Mouse (Mus musculus): ENCODE measurements around the gene Cabp1. TPM values are rescaled to one million over a fixed set of nuclear protein-coding genes. Genes with fewer than 3 reads are reported as not detected.
A peak's percentile ranks its signal among the peaks of the same experiment; 100 is the strongest.
"Not testable (repeated sequence)": the region's sequence is repeated elsewhere in the genome, so short reads cannot be mapped to it uniquely, and the experiment has no call there.

Gene Cabp1
- polyA plus RNA-seq, 1 experiment from 2014 or later = 5.0 TPM

- peak overlapping the region; percentile 87; the same call in 1 of the 2 replicates for H3K4me3 ChIP-seq (ENCODE audit: low read depth, low read length)
- no peak for ATAC-seq (ENCODE audit: low FRiP score)
- H3K9ac ChIP-seq (ENCODE audit: low read depth, low read length) = peak overlapping the region; percentile 87
- WGBS = 42% methylated on average over 5 of the region's 5 CpGs
- peak overlapping the region; percentile 26 for H3K4me2 ChIP-seq (replicated peaks; ENCODE audit: low read depth, low read length)
- no peaks in the 10 kb centered on the region for H3K36me3 ChIP-seq (ENCODE audit: control insufficient read depth, insufficient read depth, low read length)
- H3K27ac ChIP-seq (ENCODE audit: low read depth, low read length) = no peak overlapping the region
- peaks cover 14% of the 10 kb centered on the region; the same call in 1 of the 2 replicates for H3K4me1 ChIP-seq (replicated peaks; ENCODE audit: control insufficient read depth, insufficient read depth, low read length)
- H3K27me3 ChIP-seq (ENCODE audit: control insufficient read depth, insufficient read depth, low read length) = no peaks in the 10 kb centered on the region
- no peak for DNase-seq (ENCODE audit: low spot score)
- no peaks in the 10 kb centered on the region for H3K9me3 ChIP-seq (ENCODE audit: control insufficient read depth, low read length)
These were observed 38.4 kb downstream of the Cabp1 start for GRCm38 (mm10) chr5:115155831-115156230.

GRCm38 (mm10) chr5:115155156-115155631, 39.0 kb downstream of the Cabp1 start:
- H3K4me3 ChIP-seq (ENCODE audit: low read depth, low read length) = no peak overlapping the region
- H3K27me3 ChIP-seq (ENCODE audit: control insufficient read depth, insufficient read depth, low read length) = no peaks in the 10 kb centered on the region
- peaks cover 14% of the 10 kb centered on the region; the same call in 1 of the 2 replicates for H3K4me1 ChIP-seq (replicated peaks; ENCODE audit: control insufficient read depth, insufficient read depth, low read length)
- ATAC-seq (ENCODE audit: low FRiP score) (no peak), DNase-seq (ENCODE audit: low spot score) (no peak)
- H3K27ac ChIP-seq (ENCODE audit: low read depth, low read length) = no peak overlapping the region
- peaks cover 4% of the 10 kb centered on the region for H3K36me3 ChIP-seq (ENCODE audit: control insufficient read depth, insufficient read depth, low read length)
- peak overlapping the region; percentile 27 for H3K4me2 ChIP-seq (replicated peaks; ENCODE audit: low read depth, low read length)
- peak overlapping the region; percentile 87 for H3K9ac ChIP-seq (ENCODE audit: low read depth, low read length)
- no peaks in the 10 kb centered on the region for H3K9me3 ChIP-seq (ENCODE audit: control insufficient read depth, low read length)
- WGBS = 76% methylated on average over 13 of the region's 13 CpGs

GRCm38 (mm10) chr5:115152132-115152956, 41.8 kb downstream of the Cabp1 start:
- ATAC-seq (ENCODE audit: low FRiP score) (no peak), DNase-seq (ENCODE audit: low spot score) (no peak)
- Histone ChIP-seq H3K4me1 (replicated peaks; ENCODE audit: control insufficient read depth, insufficient read depth, low read length) (peaks cover 12% of the 10 kb centered on the region; the same call in 1 of the 2 replicates), H3K9me3 (ENCODE audit: control insufficient read depth, low read length) (no peaks in the 10 kb centered on the region), H3K36me3 (ENCODE audit: control insufficient read depth, insufficient read depth, low read length) (peaks cover 15% of the 10 kb centered on the region), H3K27ac (ENCODE audit: low read depth, low read length) (no peak overlapping the region), H3K27me3 (ENCODE audit: control insufficient read depth, insufficient read depth, low read length) (no peaks in the 10 kb centered on the region), H3K4me2 (replicated peaks; ENCODE audit: low read depth, low read length) (no peak overlapping the region), H3K4me3 (ENCODE audit: low read depth, low read length) (no peak overlapping the region), H3K9ac (ENCODE audit: low read depth, low read length) (no peak overlapping the region; the same call in 1 of the 2 replicates)
- WGBS = 61% methylated on average over 8 of the region's 8 CpGs

GRCm38 (mm10) chr5:115151457-115151856, 42.7 kb downstream of the Cabp1 start:
- peaks cover 18% of the 10 kb centered on the region for H3K36me3 ChIP-seq (ENCODE audit: control insufficient read depth, insufficient read depth, low read length)

GRCm38 (mm10) chr5:115150991-115151390, 43.2 kb downstream of the Cabp1 start:
- H3K27ac ChIP-seq (ENCODE audit: low read depth, low read length) = no peak overlapping the region
- DNase-seq (ENCODE audit: low spot score) (no peak), ATAC-seq (ENCODE audit: low FRiP score) (no peak)
- no peak overlapping the region for H3K4me2 ChIP-seq (replicated peaks; ENCODE audit: low read depth, low read length)
- H3K36me3 ChIP-seq (ENCODE audit: control insufficient read depth, insufficient read depth, low read length) = peaks cover 18% of the 10 kb centered on the region
- H3K9me3 ChIP-seq (ENCODE audit: control insufficient read depth, low read length) = no peaks in the 10 kb centered on the region
- H3K27me3 ChIP-seq (ENCODE audit: control insufficient read depth, insufficient read depth, low read length) = no peaks in the 10 kb centered on the region
- WGBS = 93% methylated on average over 5 of the region's 5 CpGs
- H3K4me1 ChIP-seq (replicated peaks; ENCODE audit: control insufficient read depth, insufficient read depth, low read length) = peaks cover 7% of the 10 kb centered on the region; the same call in 1 of the 2 replicates
- H3K4me3 ChIP-seq (ENCODE audit: low read depth, low read length) = no peak overlapping the region
- no peak overlapping the region for H3K9ac ChIP-seq (ENCODE audit: low read depth, low read length)

More at GRCm38 (mm10) chr5:115151457-115151856, 42.7 kb downstream of the Cabp1 start:
- H3K4me2 ChIP-seq (replicated peaks; ENCODE audit: low read depth, low read length) = no peak overlapping the region
- H3K4me1 ChIP-seq (replicated peaks; ENCODE audit: control insufficient read depth, insufficient read depth, low read length) = peaks cover 8% of the 10 kb centered on the region; the same call in 1 of the 2 replicates
- no peak overlapping the region for H3K27ac ChIP-seq (ENCODE audit: low read depth, low read length)
- no peak for DNase-seq (ENCODE audit: low spot score)
- WGBS = 88% methylated on average over 13 of the region's 13 CpGs
- ATAC-seq (ENCODE audit: low FRiP score) = no peak
- H3K4me3 ChIP-seq (ENCODE audit: low read depth, low read length) = no peak overlapping the region
- no peaks in the 10 kb centered on the region for H3K9me3 ChIP-seq (ENCODE audit: control insufficient read depth, low read length)
- no peaks in the 10 kb centered on the region for H3K27me3 ChIP-seq (ENCODE audit: control insufficient read depth, insufficient read depth, low read length)
- no peak overlapping the region for H3K9ac ChIP-seq (ENCODE audit: low read depth, low read length)

- 95% methylated on average over 14 of the region's 14 CpGs for WGBS
- Histone ChIP-seq H3K4me3 (ENCODE audit: low read depth, low read length) (no peak overlapping the region), H3K36me3 (ENCODE audit: control insufficient read depth, insufficient read depth, low read length) (peaks cover 18% of the 10 kb centered on the region)
These were observed 44.3 kb downstream of the Cabp1 start for GRCm38 (mm10) chr5:115149675-115150459.

GRCm38 (mm10) chr5:115148872-115149271, 45.3 kb downstream of the Cabp1 start:
- H3K4me3 ChIP-seq (ENCODE audit: low read depth, low read length); H3K9ac ChIP-seq (ENCODE audit: low read depth, low read length); ATAC-seq (ENCODE audit: low FRiP score); H3K4me2 ChIP-seq (replicated peaks; ENCODE audit: low read depth, low read length); H3K4me1 ChIP-seq (replicated peaks; ENCODE audit: control insufficient read depth, insufficient read depth, low read length); DNase-seq (ENCODE audit: low spot score); H3K27me3 ChIP-seq (ENCODE audit: control insufficient read depth, insufficient read depth, low read length); H3K9me3 ChIP-seq (ENCODE audit: control insufficient read depth, low read length); H3K27ac ChIP-seq (ENCODE audit: low read depth, low read length): not testable (repeated sequence)
- no CpG with 5 or more reads among the region's 1 CpGs for WGBS
- peaks cover 18% of the 10 kb centered on the region for H3K36me3 ChIP-seq (ENCODE audit: control insufficient read depth, insufficient read depth, low read length)

More at GRCm38 (mm10) chr5:115149675-115150459, 44.3 kb downstream of the Cabp1 start:
- no peak overlapping the region for H3K9ac ChIP-seq (ENCODE audit: low read depth, low read length)
- ATAC-seq (ENCODE audit: low FRiP score) (no peak), DNase-seq (ENCODE audit: low spot score) (no peak)
- no peaks in the 10 kb centered on the region for H3K9me3 ChIP-seq (ENCODE audit: control insufficient read depth, low read length)
- H3K4me2 ChIP-seq (replicated peaks; ENCODE audit: low read depth, low read length) = no peak overlapping the region
- 0 out of 2 replicates have a peak, but pooled peaks cover under 1% of the 10 kb centered on the region for H3K4me1 ChIP-seq (replicated peaks; ENCODE audit: control insufficient read depth, insufficient read depth, low read length)
- H3K27me3 ChIP-seq (ENCODE audit: control insufficient read depth, insufficient read depth, low read length) = no peaks in the 10 kb centered on the region
- no peak overlapping the region for H3K27ac ChIP-seq (ENCODE audit: low read depth, low read length)

GRCm38 (mm10) chr5:115148378-115148777, 45.8 kb downstream of the Cabp1 start:
- no peak for DNase-seq (ENCODE audit: low spot score)
- Histone ChIP-seq H3K4me1 (replicated peaks; ENCODE audit: control insufficient read depth, insufficient read depth, low read length) (no peaks in the 10 kb centered on the region), H3K4me3 (ENCODE audit: low read depth, low read length) (no peak overlapping the region), H3K27me3 (ENCODE audit: control insufficient read depth, insufficient read depth, low read length) (no peaks in the 10 kb centered on the region), H3K9me3 (ENCODE audit: control insufficient read depth, low read length) (no peaks in the 10 kb centered on the region), H3K4me2 (replicated peaks; ENCODE audit: low read depth, low read length) (no peak overlapping the region), H3K36me3 (ENCODE audit: control insufficient read depth, insufficient read depth, low read length) (peaks cover 18% of the 10 kb centered on the region), H3K27ac (ENCODE audit: low read depth, low read length) (no peak overlapping the region), H3K9ac (ENCODE audit: low read depth, low read length) (no peak overlapping the region)
- ATAC-seq (ENCODE audit: low FRiP score) = no peak
- 91% methylated on average over 8 of the region's 8 CpGs for WGBS

Data from hindbrain, embryonic 11.5 days (tissue).